Mouse (Mus musculus): ENCODE results near the gene Cdk5. TPM values are rescaled to one million over a fixed set of nuclear protein-coding genes. Genes with fewer than 3 reads are reported as not detected.

Gene Cdk5
- total and polyA plus RNA-seq, 2 experiments from 2014 or later: 21.6 to 30.9 TPM

DNA sequence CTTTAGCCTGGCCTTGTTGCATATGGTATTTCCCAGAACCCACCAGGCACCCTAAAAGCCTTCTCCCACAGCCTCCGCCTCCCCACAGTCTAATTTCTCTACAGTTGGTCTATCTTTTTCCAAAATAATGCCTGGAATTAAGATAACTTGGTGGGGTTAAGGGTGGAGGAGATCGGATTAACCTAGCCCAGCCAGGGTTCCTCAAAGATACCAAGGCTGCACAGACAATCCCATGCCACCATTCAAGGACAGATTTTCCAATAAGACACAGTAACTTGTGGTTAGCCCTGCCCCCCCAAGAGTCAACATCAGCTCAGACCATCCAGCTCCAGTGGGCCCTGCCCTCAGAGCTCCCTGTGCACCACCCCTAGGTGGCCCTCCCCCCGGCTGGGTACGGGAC lies 42.8 kb downstream of the Cdk5 start:
- peaks cover 9% of the 10 kb centered on the region; the same call in 1 of the 2 replicates for H3K36me3 ChIP-seq (replicated peaks; ENCODE audit: control insufficient read depth, insufficient read depth, low read length)
- TF ChIP-seq CTCF (IDR thresholded peaks at IDR 0.05; ENCODE audit: low read depth) (no peak), EP300 (IDR thresholded peaks at IDR 0.05; ENCODE audit: low read depth) (no peak)
- ATAC-seq (ENCODE audit: insufficient read depth, low read depth): no peak
- H3K4me3 ChIP-seq (ENCODE audit: low read depth, low read length): no peak overlapping the region
- no peaks in the 10 kb centered on the region for H3K9me3 ChIP-seq (replicated peaks; ENCODE audit: control insufficient read depth, low read length)
- H3K9ac ChIP-seq (replicated peaks; ENCODE audit: low read depth, low read length): no peak overlapping the region
- H3K4me1 ChIP-seq (ENCODE audit: control insufficient read depth, insufficient read depth): peaks cover 19% of the 10 kb centered on the region; the same call in 1 of the 2 replicates
- H3K27me3 ChIP-seq (ENCODE audit: control insufficient read depth, insufficient read depth, low read length): no peaks in the 10 kb centered on the region
- 85% methylated on average over 4 of the region's 4 CpGs for WGBS
- H3K27ac ChIP-seq (ENCODE audit: low read depth): no peak overlapping the region
- no peak for DNase-seq (ENCODE audit: low spot score)
- H3K4me2 ChIP-seq (ENCODE audit: low read depth, low read length): no peak overlapping the region

DNA sequence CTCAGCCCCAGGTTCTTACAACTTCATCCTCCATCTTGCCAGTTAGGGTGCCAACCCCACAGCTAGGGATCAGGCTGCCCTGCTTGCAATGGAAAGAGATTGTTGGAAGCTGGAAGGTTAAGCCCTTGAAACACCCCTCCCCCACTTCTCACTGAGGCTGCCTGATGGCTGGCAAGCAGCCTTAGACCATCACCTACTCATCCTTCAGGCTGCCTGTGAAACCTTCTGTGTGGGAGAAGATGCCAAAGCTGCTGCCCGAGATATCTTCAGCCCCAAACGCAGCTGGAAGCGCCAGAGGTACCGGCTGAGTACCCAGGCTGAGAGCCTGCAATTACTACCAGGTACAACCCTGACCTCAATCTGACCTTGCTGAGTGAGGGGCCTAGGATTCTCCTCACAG lies 43.8 kb downstream of the Cdk5 start:
- H3K36me3 ChIP-seq (replicated peaks; ENCODE audit: control insufficient read depth, insufficient read depth, low read length): peaks cover 9% of the 10 kb centered on the region; the same call in 1 of the 2 replicates
- WGBS: 61% methylated on average over 4 of the region's 4 CpGs
- H3K4me2 ChIP-seq (ENCODE audit: low read depth, low read length): no peak overlapping the region
- H3K27ac ChIP-seq (ENCODE audit: low read depth): no peak overlapping the region
- H3K4me1 ChIP-seq (ENCODE audit: control insufficient read depth, insufficient read depth): peaks cover 18% of the 10 kb centered on the region
- ATAC-seq (ENCODE audit: insufficient read depth, low read depth): no peak
- no peak overlapping the region for H3K4me3 ChIP-seq (ENCODE audit: low read depth, low read length)
- no peak overlapping the region for H3K9ac ChIP-seq (replicated peaks; ENCODE audit: low read depth, low read length)
- H3K27me3 ChIP-seq (ENCODE audit: control insufficient read depth, insufficient read depth, low read length): no peaks in the 10 kb centered on the region
- no peak for DNase-seq (ENCODE audit: low spot score)
- H3K9me3 ChIP-seq (replicated peaks; ENCODE audit: control insufficient read depth, low read length): no peaks in the 10 kb centered on the region
- TF ChIP-seq CTCF (IDR thresholded peaks at IDR 0.05; ENCODE audit: low read depth) (no peak), EP300 (IDR thresholded peaks at IDR 0.05; ENCODE audit: low read depth) (no peak)

DNA sequence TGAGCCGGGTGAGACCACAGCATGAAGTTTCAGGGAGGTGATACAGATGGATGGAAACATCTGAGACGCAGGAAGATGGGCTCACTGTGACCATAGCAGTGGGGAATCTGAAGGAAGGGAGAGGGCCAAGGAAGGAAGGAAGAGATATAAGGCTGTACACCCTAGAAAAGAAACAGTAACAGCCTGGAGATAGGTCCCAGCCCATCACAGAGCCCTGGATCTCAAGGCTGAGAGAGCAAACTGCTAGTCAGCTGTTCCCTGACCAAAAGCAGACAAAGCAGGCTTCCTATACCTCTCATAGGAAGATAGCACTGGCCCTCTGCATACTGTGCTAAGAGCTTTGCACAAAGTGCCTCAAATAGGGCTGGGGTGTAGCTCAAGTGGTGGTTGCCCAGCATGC lies 44.6 kb downstream of the Cdk5 start:
- no peak overlapping the region for H3K4me2 ChIP-seq (ENCODE audit: low read depth, low read length)
- no peak overlapping the region for H3K27ac ChIP-seq (ENCODE audit: low read depth)
- peaks cover 9% of the 10 kb centered on the region; the same call in 1 of the 2 replicates for H3K36me3 ChIP-seq (replicated peaks; ENCODE audit: control insufficient read depth, insufficient read depth, low read length)
- H3K4me1 ChIP-seq (ENCODE audit: control insufficient read depth, insufficient read depth): peaks cover 18% of the 10 kb centered on the region
- TF ChIP-seq CTCF (IDR thresholded peaks at IDR 0.05; ENCODE audit: low read depth) (no peak), EP300 (IDR thresholded peaks at IDR 0.05; ENCODE audit: low read depth) (no peak)
- H3K4me3 ChIP-seq (ENCODE audit: low read depth, low read length): no peak overlapping the region
- no peaks in the 10 kb centered on the region for H3K27me3 ChIP-seq (ENCODE audit: control insufficient read depth, insufficient read depth, low read length)
- H3K9me3 ChIP-seq (replicated peaks; ENCODE audit: control insufficient read depth, low read length): no peaks in the 10 kb centered on the region
- WGBS: 79% methylated on average over 2 of the region's 2 CpGs
- H3K9ac ChIP-seq (replicated peaks; ENCODE audit: low read depth, low read length): no peak overlapping the region
- DNase-seq (ENCODE audit: low spot score) (no peak), ATAC-seq (ENCODE audit: insufficient read depth, low read depth) (no peak)

DNA sequence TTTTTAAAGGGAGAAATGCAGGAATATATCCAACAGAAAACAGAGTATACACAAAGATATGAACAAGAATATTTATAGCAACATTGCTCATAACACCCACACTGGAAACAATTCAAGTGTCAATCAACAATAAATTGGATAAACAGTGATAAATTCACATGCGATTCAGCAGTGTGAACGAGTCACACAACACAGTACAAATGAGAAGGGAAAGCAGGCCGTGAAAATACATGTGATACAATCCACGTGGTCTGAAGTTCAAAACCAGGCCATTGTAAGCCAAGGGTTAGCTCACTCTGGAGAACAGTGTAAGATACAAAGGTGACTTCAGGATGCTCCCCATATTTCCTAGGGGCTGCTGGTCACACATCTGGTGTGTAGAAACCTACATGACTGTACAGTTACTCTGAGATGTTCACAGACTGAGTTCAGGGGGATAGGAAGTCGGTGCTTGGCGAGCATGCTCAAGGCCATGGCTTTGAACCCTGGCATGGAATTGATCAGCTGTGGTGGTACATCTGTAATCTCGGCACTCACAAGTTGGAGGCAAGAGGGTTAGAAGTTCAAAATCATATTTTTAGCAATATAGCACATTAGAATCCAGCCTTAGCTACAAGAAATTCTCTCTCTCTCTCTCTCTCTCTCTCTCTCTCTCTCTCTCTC lies 48.5 kb downstream of the Cdk5 start:
- H3K4me2 ChIP-seq (ENCODE audit: low read depth, low read length): no peak overlapping the region
- WGBS: 37% methylated on average over 7 of the region's 7 CpGs
- H3K27me3 ChIP-seq (ENCODE audit: control insufficient read depth, insufficient read depth, low read length): no peaks in the 10 kb centered on the region
- no peak overlapping the region for H3K9ac ChIP-seq (replicated peaks; ENCODE audit: low read depth, low read length)
- H3K36me3 ChIP-seq (replicated peaks; ENCODE audit: control insufficient read depth, insufficient read depth, low read length): 0 out of 2 replicates have a peak, but pooled peaks cover 11% of the 10 kb centered on the region
- H3K4me1 ChIP-seq (ENCODE audit: control insufficient read depth, insufficient read depth): peaks cover 12% of the 10 kb centered on the region
- DNase-seq (ENCODE audit: low spot score): no peak
- no peak overlapping the region for H3K4me3 ChIP-seq (ENCODE audit: low read depth, low read length)
- no peak for ATAC-seq (ENCODE audit: insufficient read depth, low read depth)
- TF ChIP-seq CTCF (IDR thresholded peaks at IDR 0.05; ENCODE audit: low read depth): no peak
- TF ChIP-seq EP300 (IDR thresholded peaks at IDR 0.05; ENCODE audit: low read depth): no peak
- no peaks in the 10 kb centered on the region for H3K9me3 ChIP-seq (replicated peaks; ENCODE audit: control insufficient read depth, low read length)
- no peak overlapping the region for H3K27ac ChIP-seq (ENCODE audit: low read depth)

DNA sequence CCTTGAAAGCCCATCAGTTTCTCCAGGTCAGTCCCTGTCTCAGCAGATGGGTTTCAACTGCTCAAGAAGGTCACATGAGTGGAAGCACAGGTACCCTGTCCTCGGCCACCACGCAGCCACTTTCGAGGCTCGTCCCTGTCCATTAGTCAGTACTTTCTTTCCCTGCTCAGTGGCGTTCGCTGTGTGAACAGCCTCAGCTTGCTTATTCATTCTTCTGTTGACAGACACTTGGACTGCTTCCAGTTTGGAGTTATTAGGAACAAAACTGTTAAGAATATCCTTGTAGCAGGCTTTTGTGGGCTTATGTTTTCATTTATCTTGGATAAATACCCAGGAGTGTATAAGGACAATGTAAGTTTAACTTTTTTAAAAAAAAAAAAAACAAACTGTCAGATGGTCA lies 49.1 kb downstream of the Cdk5 start:
- H3K27ac ChIP-seq (ENCODE audit: low read depth): peak overlapping the region; percentile 32; the same call in 1 of the 2 replicates
- ATAC-seq (ENCODE audit: insufficient read depth, low read depth) (peak; percentile 25; the same call in 1 of the 2 replicates), DNase-seq (ENCODE audit: low spot score) (peak; percentile 78)
- H3K4me1 ChIP-seq (ENCODE audit: control insufficient read depth, insufficient read depth): peaks cover 12% of the 10 kb centered on the region
- H3K4me3 ChIP-seq (ENCODE audit: low read depth, low read length): no peak overlapping the region
- no peak overlapping the region for H3K4me2 ChIP-seq (ENCODE audit: low read depth, low read length)
- H3K9me3 ChIP-seq (replicated peaks; ENCODE audit: control insufficient read depth, low read length): no peaks in the 10 kb centered on the region
- TF ChIP-seq EP300 (IDR thresholded peaks at IDR 0.05; ENCODE audit: low read depth) (no peak), CTCF (IDR thresholded peaks at IDR 0.05; ENCODE audit: low read depth) (no peak)
- 0 out of 2 replicates have a peak, but pooled peaks cover 11% of the 10 kb centered on the region for H3K36me3 ChIP-seq (replicated peaks; ENCODE audit: control insufficient read depth, insufficient read depth, low read length)
- no peak overlapping the region for H3K9ac ChIP-seq (replicated peaks; ENCODE audit: low read depth, low read length)
- 9% methylated on average over 6 of the region's 6 CpGs for WGBS
- no peaks in the 10 kb centered on the region for H3K27me3 ChIP-seq (ENCODE audit: control insufficient read depth, insufficient read depth, low read length)

Data from heart, postnatal 0 days (tissue).